Mouse (Mus musculus): ENCODE results near the gene Pxk. TPM values are rescaled to one million over a fixed set of nuclear protein-coding genes. Genes with fewer than 3 reads are reported as not detected.

Gene Pxk
- polyA plus RNA-seq, 1 experiment from 2014 or later: 36.7 TPM

- Histone ChIP-seq H3K27ac (ENCODE audit: low read length) (no peak overlapping the region), H3K36me3 (ENCODE audit: insufficient read depth, low read length) (no peaks in the 10 kb centered on the region), H3K4me1 (ENCODE audit: insufficient read depth, low read length) (no peaks in the 10 kb centered on the region), H3K9me3 (ENCODE audit: low read length) (no peaks in the 10 kb centered on the region), H3K9ac (replicated peaks; ENCODE audit: low read length) (no peak overlapping the region), H3K27me3 (ENCODE audit: insufficient read depth, low read length) (no peaks in the 10 kb centered on the region), H3K4me2 (replicated peaks; ENCODE audit: low read depth, low read length) (no peak overlapping the region), H3K4me3 (ENCODE audit: low read length) (no peak overlapping the region)
- WGBS: 29% methylated on average over 5 of the region's 5 CpGs
- no peak for ATAC-seq (ENCODE audit: low FRiP score, low TSS enrichment)
Measured at GRCm38 (mm10) chr14:8207105-8207504, 109.1 kb downstream of the Pxk start.

- no peaks in the 10 kb centered on the region for H3K36me3 ChIP-seq (ENCODE audit: insufficient read depth, low read length)
- no peak overlapping the region for H3K4me2 ChIP-seq (replicated peaks; ENCODE audit: low read depth, low read length)
- WGBS: 82% methylated on average over 5 of the region's 5 CpGs
- no peak overlapping the region for H3K4me3 ChIP-seq (ENCODE audit: low read length)
- H3K4me1 ChIP-seq (ENCODE audit: insufficient read depth, low read length): no peaks in the 10 kb centered on the region
- no peak overlapping the region for H3K9ac ChIP-seq (replicated peaks; ENCODE audit: low read length)
- H3K27me3 ChIP-seq (ENCODE audit: insufficient read depth, low read length): no peaks in the 10 kb centered on the region
- H3K9me3 ChIP-seq (ENCODE audit: low read length): no peaks in the 10 kb centered on the region
- H3K27ac ChIP-seq (ENCODE audit: low read length): no peak overlapping the region
- no peak for ATAC-seq (ENCODE audit: low FRiP score, low TSS enrichment)
Measured at GRCm38 (mm10) chr14:8207543-8207942, 109.5 kb downstream of the Pxk start.

DNA sequence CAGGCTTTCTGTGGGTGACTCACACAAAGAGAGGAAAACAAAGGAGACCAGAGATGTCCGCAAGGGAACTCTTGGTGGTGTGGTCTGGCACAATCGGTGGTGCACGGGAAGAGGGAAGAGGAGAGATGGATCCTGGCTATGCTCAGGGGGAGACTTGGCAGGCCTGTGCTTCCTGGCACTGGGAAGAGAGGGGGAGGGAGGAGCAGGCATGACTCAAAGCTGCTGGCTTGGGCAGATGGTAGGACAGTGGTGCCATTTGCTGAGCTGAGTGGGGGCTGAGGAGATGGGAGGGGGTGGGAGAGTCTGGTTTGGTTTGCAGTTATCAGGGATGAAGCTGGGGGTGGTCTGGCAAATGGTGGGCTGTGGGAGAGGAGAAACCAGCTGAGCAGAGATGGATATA is 110.9 kb downstream of the Pxk start:
- no peaks in the 10 kb centered on the region for H3K9me3 ChIP-seq (ENCODE audit: low read length)
- H3K27ac ChIP-seq (ENCODE audit: low read length): no peak overlapping the region
- H3K4me1 ChIP-seq (ENCODE audit: insufficient read depth, low read length): no peaks in the 10 kb centered on the region; the same call in 1 of the 2 replicates
- no peaks in the 10 kb centered on the region for H3K36me3 ChIP-seq (ENCODE audit: insufficient read depth, low read length)
- H3K4me3 ChIP-seq (ENCODE audit: low read length): no peak overlapping the region
- H3K9ac ChIP-seq (replicated peaks; ENCODE audit: low read length): no peak overlapping the region
- 85% methylated on average over 3 of the region's 3 CpGs for WGBS
- no peaks in the 10 kb centered on the region for H3K27me3 ChIP-seq (ENCODE audit: insufficient read depth, low read length)
- no peak overlapping the region for H3K4me2 ChIP-seq (replicated peaks; ENCODE audit: low read depth, low read length)
- ATAC-seq (ENCODE audit: low FRiP score, low TSS enrichment): no peak

DNA sequence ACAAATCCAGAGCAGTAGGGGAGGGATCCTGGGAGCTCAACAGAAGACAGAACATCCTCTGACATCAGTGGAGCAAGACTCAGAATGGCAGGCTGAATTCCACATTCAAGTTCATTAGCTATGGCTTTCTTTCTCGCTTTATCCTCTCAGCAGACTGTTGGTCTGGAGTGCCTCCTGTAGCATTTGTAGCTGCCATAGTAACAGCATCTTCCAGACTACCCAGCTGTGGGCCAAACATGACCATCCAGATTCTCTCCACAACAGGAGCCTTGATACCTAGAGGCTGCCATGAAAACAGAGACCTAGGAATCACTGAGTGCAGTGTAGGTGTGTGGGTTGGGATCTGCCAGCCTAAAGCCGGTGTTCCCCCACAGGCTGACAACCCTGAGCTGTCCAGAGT is 111.9 kb downstream of the Pxk start:
- 94% methylated on average over 2 of the region's 2 CpGs for WGBS
- Histone ChIP-seq H3K4me2 (replicated peaks; ENCODE audit: low read depth, low read length) (no peak overlapping the region), H3K4me3 (ENCODE audit: low read length) (no peak overlapping the region), H3K27ac (ENCODE audit: low read length) (no peak overlapping the region), H3K36me3 (ENCODE audit: insufficient read depth, low read length) (no peaks in the 10 kb centered on the region), H3K9ac (replicated peaks; ENCODE audit: low read length) (no peak overlapping the region), H3K9me3 (ENCODE audit: low read length) (no peaks in the 10 kb centered on the region), H3K27me3 (ENCODE audit: insufficient read depth, low read length) (no peaks in the 10 kb centered on the region), H3K4me1 (ENCODE audit: insufficient read depth, low read length) (peaks cover 4% of the 10 kb centered on the region)
- no peak for ATAC-seq (ENCODE audit: low FRiP score, low TSS enrichment)

- H3K4me1 ChIP-seq (ENCODE audit: insufficient read depth, low read length): peaks cover 20% of the 10 kb centered on the region
- 75% methylated on average over 2 of the region's 2 CpGs for WGBS
- H3K9me3 ChIP-seq (ENCODE audit: low read length): no peaks in the 10 kb centered on the region
- H3K4me2 ChIP-seq (replicated peaks; ENCODE audit: low read depth, low read length): no peak overlapping the region
- no peak overlapping the region for H3K27ac ChIP-seq (ENCODE audit: low read length)
- H3K4me3 ChIP-seq (ENCODE audit: low read length): no peak overlapping the region
- no peaks in the 10 kb centered on the region for H3K36me3 ChIP-seq (ENCODE audit: insufficient read depth, low read length)
- no peak for ATAC-seq (ENCODE audit: low FRiP score, low TSS enrichment)
- H3K9ac ChIP-seq (replicated peaks; ENCODE audit: low read length): no peak overlapping the region
- H3K27me3 ChIP-seq (ENCODE audit: insufficient read depth, low read length): no peaks in the 10 kb centered on the region
Measured at GRCm38 (mm10) chr14:8212996-8213395, 115.0 kb downstream of the Pxk start.

DNA sequence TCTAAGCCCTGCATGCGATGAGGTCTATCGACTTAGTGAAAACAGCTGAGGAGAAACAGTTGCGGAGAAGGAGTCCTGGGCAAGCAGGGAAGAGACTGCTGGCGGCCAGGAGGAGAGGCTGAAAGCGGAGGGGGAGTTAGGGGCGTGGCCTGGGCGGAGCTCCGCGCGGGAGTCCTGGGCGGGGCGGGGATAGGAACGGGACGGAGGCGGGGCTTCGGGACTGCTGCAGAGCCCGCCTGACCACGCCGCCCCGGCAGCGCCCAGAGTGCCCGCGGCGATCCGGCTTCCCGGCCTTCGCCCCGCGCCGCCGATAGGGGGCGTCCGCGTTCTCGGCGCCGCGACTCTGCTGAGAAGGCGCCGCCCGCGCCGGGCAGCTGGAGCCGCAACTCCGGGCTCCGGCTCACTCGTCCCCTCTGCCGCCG is 115.8 kb downstream of the Pxk start, which contains the start of gene Kctd6:
Gene Kctd6 (plus strand): TSS at position 338 of the 422 bp plus-strand sequence.
- under 1% methylated on average over 36 of the region's 49 CpGs for WGBS
- Histone ChIP-seq H3K4me1 (ENCODE audit: insufficient read depth, low read length) (peaks cover 27% of the 10 kb centered on the region), H3K27me3 (ENCODE audit: insufficient read depth, low read length) (no peaks in the 10 kb centered on the region), H3K27ac (ENCODE audit: low read length) (peak within 1 kb of the TSS; percentile 92), H3K4me2 (replicated peaks; ENCODE audit: low read depth, low read length) (peak within 1 kb of the TSS; percentile 95), H3K9ac (replicated peaks; ENCODE audit: low read length) (peak within 1 kb of the TSS; percentile 98), H3K4me3 (ENCODE audit: low read length) (peak within 1 kb of the TSS; percentile 60), H3K9me3 (ENCODE audit: low read length) (no peaks in the 10 kb centered on the region), H3K36me3 (ENCODE audit: insufficient read depth, low read length) (no peaks in the 10 kb centered on the region)
- peak; percentile 97 for ATAC-seq (ENCODE audit: low FRiP score, low TSS enrichment)

Other genes starting within 250 kb of the Pxk start
- not detected in 2 replicates for gene Gm45521, start 140.9 kb upstream of the Pxk start, polyA plus RNA-seq (2015; fragmentation: Nextera tagmentation; extraction: Ambion mirVana)
- gene Dnase1l3, start 103.6 kb upstream of the Pxk start, polyA plus RNA-seq (2015; fragmentation: Nextera tagmentation; extraction: Ambion mirVana): 0.30 and 0.31 TPM in 2 replicates
- gene Abhd6, start 95.3 kb upstream of the Pxk start, polyA plus RNA-seq (2015; fragmentation: Nextera tagmentation; extraction: Ambion mirVana): 29.6 and 33.5 TPM in 2 replicates
- gene Rpp14, start 17.8 kb upstream of the Pxk start, polyA plus RNA-seq (2015; fragmentation: Nextera tagmentation; extraction: Ambion mirVana): 54.1 and 58.6 TPM in 2 replicates
- 267 and 278 TPM in 2 replicates for gene Pdhb, start 74.8 kb downstream of the Pxk start, polyA plus RNA-seq (2015; fragmentation: Nextera tagmentation; extraction: Ambion mirVana)
- gene Kctd6, start 115.9 kb downstream of the Pxk start, polyA plus RNA-seq (2015; fragmentation: Nextera tagmentation; extraction: Ambion mirVana): 3.3 and 3.6 TPM in 2 replicates
- gene Acox2, start 161.1 kb downstream of the Pxk start, polyA plus RNA-seq (2015; fragmentation: Nextera tagmentation; extraction: Ambion mirVana): 1.0 and 2.0 TPM in 2 replicates
- 7.8 TPM in 2 replicates for gene Fam107a, start 219.8 kb downstream of the Pxk start, polyA plus RNA-seq (2015; fragmentation: Nextera tagmentation; extraction: Ambion mirVana)